Mouse (Mus musculus) lung, adult 2 months (tissue): ENCODE results near the gene Pds5a.

Experiments
- CTCF ChIP-seq: fragments of 200-500 bp; IDR thresholded peaks from 2 replicates; pipeline ENCODE4 v1.5.1; 2011; ENCODE audit warnings: mild to moderate bottlenecking, low read length, control low read depth; ENCODE audit not compliant: insufficient read depth
- POLR2A ChIP-seq: fragments of 200-500 bp; IDR thresholded peaks from 2 replicates; pipeline ENCODE4 v1.6.1; 2011; ENCODE audit warnings: low read depth, mild to moderate bottlenecking, control low read depth, low read length, borderline replicate concordance; ENCODE audit errors: extremely low read depth

- TF ChIP-seq CTCF = no peak
- no peak for TF ChIP-seq POLR2A
These were observed 5.1 kb downstream of the Pds5a start for GRCm38 (mm10) chr5:65693018-65693417.
